Mouse (Mus musculus): ENCODE data around the gene Pdzrn3. TPM values are rescaled to one million over a fixed set of nuclear protein-coding genes. Genes with fewer than 3 reads are reported as not detected.

Pdzrn3 gene
- polyA plus RNA-seq, 1 experiment from 2014 or later: 8.8 TPM

- no peak for DNase-seq (ENCODE audit: low spot score, missing footprints)
Observed at GRCm38 (mm10) chr6:101306834-101307233, 70.9 kb downstream of the Pdzrn3 start.

GRCm38 (mm10) chr6:101305543-101305942, 72.2 kb downstream of the Pdzrn3 start:
- DNase-seq (ENCODE audit: low spot score, missing footprints) (no peak), ATAC-seq (ENCODE audit: low FRiP score) (no peak)
- Histone ChIP-seq H3K9ac (ENCODE audit: low read length) (no peak overlapping the region), H3K36me3 (ENCODE audit: control insufficient read depth, insufficient read depth, low read length) (no peaks in the 10 kb centered on the region), H3K4me1 (ENCODE audit: control insufficient read depth, insufficient read depth, low read length) (peaks cover 7% of the 10 kb centered on the region; the same call in 1 of the 2 replicates), H3K27ac (ENCODE audit: low read depth, low read length) (no peak overlapping the region), H3K9me3 (ENCODE audit: control insufficient read depth, low read length) (no peaks in the 10 kb centered on the region), H3K4me2 (no peak overlapping the region), H3K27me3 (ENCODE audit: control insufficient read depth, insufficient read depth, low read length) (no peaks in the 10 kb centered on the region), H3K4me3 (ENCODE audit: low read depth, low read length) (no peak overlapping the region)
- 91% methylated on average over 6 of the region's 6 CpGs for WGBS

More at GRCm38 (mm10) chr6:101306834-101307233, 70.9 kb downstream of the Pdzrn3 start:
- Histone ChIP-seq H3K36me3 (ENCODE audit: control insufficient read depth, insufficient read depth, low read length) (no peaks in the 10 kb centered on the region), H3K4me2 (no peak overlapping the region), H3K4me3 (ENCODE audit: low read depth, low read length) (no peak overlapping the region), H3K9me3 (ENCODE audit: control insufficient read depth, low read length) (no peaks in the 10 kb centered on the region), H3K4me1 (ENCODE audit: control insufficient read depth, insufficient read depth, low read length) (peaks cover 7% of the 10 kb centered on the region; the same call in 1 of the 2 replicates), H3K27me3 (ENCODE audit: control insufficient read depth, insufficient read depth, low read length) (no peaks in the 10 kb centered on the region), H3K9ac (ENCODE audit: low read length) (no peak overlapping the region), H3K27ac (ENCODE audit: low read depth, low read length) (no peak overlapping the region)
- ATAC-seq (ENCODE audit: low FRiP score): no peak
- 82% methylated on average over 7 of the region's 7 CpGs for WGBS

- H3K9ac ChIP-seq (ENCODE audit: low read length): no peak overlapping the region
- H3K36me3 ChIP-seq (ENCODE audit: control insufficient read depth, insufficient read depth, low read length): no peaks in the 10 kb centered on the region
- H3K27me3 ChIP-seq (ENCODE audit: control insufficient read depth, insufficient read depth, low read length): no peaks in the 10 kb centered on the region
- H3K27ac ChIP-seq (ENCODE audit: low read depth, low read length): no peak overlapping the region
- H3K4me1 ChIP-seq (ENCODE audit: control insufficient read depth, insufficient read depth, low read length): peaks cover 7% of the 10 kb centered on the region; the same call in 1 of the 2 replicates
- H3K9me3 ChIP-seq (ENCODE audit: control insufficient read depth, low read length): no peaks in the 10 kb centered on the region
- no peak overlapping the region for H3K4me3 ChIP-seq (ENCODE audit: low read depth, low read length)
- WGBS: 86% methylated on average over 11 of the region's 11 CpGs
- no peak for ATAC-seq (ENCODE audit: low FRiP score)
- DNase-seq (ENCODE audit: low spot score, missing footprints): no peak
- H3K4me2 ChIP-seq: no peak overlapping the region
Observed at GRCm38 (mm10) chr6:101303959-101304738, 73.5 kb downstream of the Pdzrn3 start.

- DNase-seq (ENCODE audit: low spot score, missing footprints): no peak
- Histone ChIP-seq H3K4me2 (no peak overlapping the region), H3K9ac (ENCODE audit: low read length) (no peak overlapping the region), H3K27ac (ENCODE audit: low read depth, low read length) (no peak overlapping the region), H3K36me3 (ENCODE audit: control insufficient read depth, insufficient read depth, low read length) (no peaks in the 10 kb centered on the region), H3K9me3 (ENCODE audit: control insufficient read depth, low read length) (no peaks in the 10 kb centered on the region), H3K27me3 (ENCODE audit: control insufficient read depth, insufficient read depth, low read length) (no peaks in the 10 kb centered on the region), H3K4me1 (ENCODE audit: control insufficient read depth, insufficient read depth, low read length) (peaks cover 7% of the 10 kb centered on the region; the same call in 1 of the 2 replicates), H3K4me3 (ENCODE audit: low read depth, low read length) (no peak overlapping the region)
- no peak for ATAC-seq (ENCODE audit: low FRiP score)
- 75% methylated on average over 1 of the region's 1 CpGs for WGBS
Observed at GRCm38 (mm10) chr6:101303501-101303900, 74.2 kb downstream of the Pdzrn3 start.

GRCm38 (mm10) chr6:101301154-101301553, 76.5 kb downstream of the Pdzrn3 start:
- H3K36me3 ChIP-seq (ENCODE audit: control insufficient read depth, insufficient read depth, low read length): no peaks in the 10 kb centered on the region
- no peak overlapping the region for H3K4me3 ChIP-seq (ENCODE audit: low read depth, low read length)
- H3K27ac ChIP-seq (ENCODE audit: low read depth, low read length): no peak overlapping the region
- H3K27me3 ChIP-seq (ENCODE audit: control insufficient read depth, insufficient read depth, low read length): no peaks in the 10 kb centered on the region
- no peak overlapping the region for H3K9ac ChIP-seq (ENCODE audit: low read length)
- no peaks in the 10 kb centered on the region for H3K4me1 ChIP-seq (ENCODE audit: control insufficient read depth, insufficient read depth, low read length)
- 90% methylated on average over 8 of the region's 8 CpGs for WGBS
- no peak for ATAC-seq (ENCODE audit: low FRiP score)
- H3K4me2 ChIP-seq: no peak overlapping the region
- DNase-seq (ENCODE audit: low spot score, missing footprints): no peak
- no peaks in the 10 kb centered on the region for H3K9me3 ChIP-seq (ENCODE audit: control insufficient read depth, low read length)

GRCm38 (mm10) chr6:101299434-101299833, 78.3 kb downstream of the Pdzrn3 start:
- no peaks in the 10 kb centered on the region for H3K9me3 ChIP-seq (ENCODE audit: control insufficient read depth, low read length)
- no peak overlapping the region for H3K27ac ChIP-seq (ENCODE audit: low read depth, low read length)
- no peak overlapping the region for H3K4me3 ChIP-seq (ENCODE audit: low read depth, low read length)
- DNase-seq (ENCODE audit: low spot score, missing footprints) (no peak), ATAC-seq (ENCODE audit: low FRiP score) (no peak)
- H3K4me1 ChIP-seq (ENCODE audit: control insufficient read depth, insufficient read depth, low read length): no peaks in the 10 kb centered on the region
- H3K4me2 ChIP-seq: no peak overlapping the region
- H3K9ac ChIP-seq (ENCODE audit: low read length): no peak overlapping the region
- WGBS: 96% methylated on average over 2 of the region's 2 CpGs
- H3K27me3 ChIP-seq (ENCODE audit: control insufficient read depth, insufficient read depth, low read length): no peaks in the 10 kb centered on the region
- no peaks in the 10 kb centered on the region for H3K36me3 ChIP-seq (ENCODE audit: control insufficient read depth, insufficient read depth, low read length)

- no peak for ATAC-seq (ENCODE audit: low FRiP score)
- no peak overlapping the region for H3K9ac ChIP-seq (ENCODE audit: low read length)
- no peaks in the 10 kb centered on the region for H3K4me1 ChIP-seq (ENCODE audit: control insufficient read depth, insufficient read depth, low read length)
- 88% methylated on average over 15 of the region's 15 CpGs for WGBS
- H3K27ac ChIP-seq (ENCODE audit: low read depth, low read length): no peak overlapping the region
- H3K4me3 ChIP-seq (ENCODE audit: low read depth, low read length): no peak overlapping the region
- H3K9me3 ChIP-seq (ENCODE audit: control insufficient read depth, low read length): no peaks in the 10 kb centered on the region
- DNase-seq (ENCODE audit: low spot score, missing footprints): no peak
- H3K36me3 ChIP-seq (ENCODE audit: control insufficient read depth, insufficient read depth, low read length): no peaks in the 10 kb centered on the region
- H3K4me2 ChIP-seq: no peak overlapping the region
- H3K27me3 ChIP-seq (ENCODE audit: control insufficient read depth, insufficient read depth, low read length): no peaks in the 10 kb centered on the region
Observed at GRCm38 (mm10) chr6:101297563-101298520, 79.9 kb downstream of the Pdzrn3 start.

- H3K9ac ChIP-seq (ENCODE audit: low read length): no peak overlapping the region
- WGBS: 84% methylated on average over 8 of the region's 8 CpGs
Observed at GRCm38 (mm10) chr6:101296997-101297396, 80.7 kb downstream of the Pdzrn3 start.

GRCm38 (mm10) chr6:101296280-101296679, 81.4 kb downstream of the Pdzrn3 start:
- no peak overlapping the region for H3K27ac ChIP-seq (ENCODE audit: low read depth, low read length)
- WGBS: 78% methylated on average over 8 of the region's 8 CpGs
- ATAC-seq (ENCODE audit: low FRiP score): no peak

More at GRCm38 (mm10) chr6:101296997-101297396, 80.7 kb downstream of the Pdzrn3 start:
- Histone ChIP-seq H3K9me3 (ENCODE audit: control insufficient read depth, low read length) (no peaks in the 10 kb centered on the region), H3K36me3 (ENCODE audit: control insufficient read depth, insufficient read depth, low read length) (no peaks in the 10 kb centered on the region), H3K27me3 (ENCODE audit: control insufficient read depth, insufficient read depth, low read length) (no peaks in the 10 kb centered on the region), H3K4me2 (no peak overlapping the region), H3K4me1 (ENCODE audit: control insufficient read depth, insufficient read depth, low read length) (no peaks in the 10 kb centered on the region), H3K27ac (ENCODE audit: low read depth, low read length) (no peak overlapping the region), H3K4me3 (ENCODE audit: low read depth, low read length) (no peak overlapping the region)
- ATAC-seq (ENCODE audit: low FRiP score) (no peak), DNase-seq (ENCODE audit: low spot score, missing footprints) (no peak)

More at GRCm38 (mm10) chr6:101296280-101296679, 81.4 kb downstream of the Pdzrn3 start:
- H3K27me3 ChIP-seq (ENCODE audit: control insufficient read depth, insufficient read depth, low read length): no peaks in the 10 kb centered on the region
- no peak overlapping the region for H3K4me2 ChIP-seq
- H3K4me1 ChIP-seq (ENCODE audit: control insufficient read depth, insufficient read depth, low read length): no peaks in the 10 kb centered on the region
- no peak for DNase-seq (ENCODE audit: low spot score, missing footprints)
- H3K9me3 ChIP-seq (ENCODE audit: control insufficient read depth, low read length): no peaks in the 10 kb centered on the region
- no peak overlapping the region for H3K9ac ChIP-seq (ENCODE audit: low read length)
- no peak overlapping the region for H3K4me3 ChIP-seq (ENCODE audit: low read depth, low read length)
- H3K36me3 ChIP-seq (ENCODE audit: control insufficient read depth, insufficient read depth, low read length): no peaks in the 10 kb centered on the region
